Mouse (Mus musculus) CH12.LX (cell line): ENCODE results near the gene Mest. TPM values are rescaled to one million over a fixed set of nuclear protein-coding genes. Genes with fewer than 3 reads are reported as not detected.

Experiments used
- DNase-seq: peaks from one replicate; pipeline ENCODE4 v3.0.0-alpha.2; 2013; ENCODE audit errors: extremely low read depth
- H3K27ac ChIP-seq: 2 replicates; pipeline ENCODE4 v1.5.1; 2012; ENCODE audit warnings: low read depth, mild to moderate bottlenecking, control low read depth, moderate library complexity; ENCODE audit not compliant: insufficient read depth
- H3K27me3 ChIP-seq: replicated peaks from 2 replicates; pipeline ENCODE3; 2012; ENCODE audit warnings: inconsistent platforms
- H3K36me3 ChIP-seq, 2 experiments: replicated peaks in 1 of 2; 2 replicates each; pipeline versions ENCODE3 to v1.6.1; 2012; ENCODE audit warnings: inconsistent platforms in 1 of 2, low read length in 1 of 2, mild to moderate bottlenecking in 1 of 2, mixed read lengths in 1 of 2, moderate library complexity in 1 of 2; ENCODE audit not compliant: control insufficient read depth in 1 of 2, insufficient read depth in 1 of 2
- H3K4me1 ChIP-seq, 2 experiments: 2 replicates each; pipeline ENCODE4 v1.6.1; 2012; ENCODE audit warnings: inconsistent platforms in 1 of 2, moderate library complexity in 1 of 2; ENCODE audit not compliant: insufficient read depth in 2 of 2, control insufficient read depth in 1 of 2
- H3K4me2 ChIP-seq: 2 replicates; pipeline ENCODE4 v1.6.1; 2012; ENCODE audit warnings: low read depth, mild to moderate bottlenecking, control low read depth; ENCODE audit not compliant: poor library complexity, insufficient read depth, severe bottlenecking
- H3K4me3 ChIP-seq, 3 experiments: fragments of 150-350 bp in 1 of 3; sonication (generic) in 1 of 3; replicated peaks in 1 of 3; 2 replicates each; pipeline versions ENCODE3 to v1.5.1; 2011 to 2012; ENCODE audit warnings: low read depth in 2 of 3, low read length in 2 of 3, mild to moderate bottlenecking in 2 of 3, moderate library complexity in 2 of 3, control low read depth in 1 of 3, improper control_type of control experiment in 1 of 3, inconsistent platforms in 1 of 3, mixed read lengths in 1 of 3; ENCODE audit not compliant: poor library complexity in 1 of 3
- H3K79me2 ChIP-seq: replicated peaks from 2 replicates; pipeline ENCODE4 v1.6.1; 2012; ENCODE audit warnings: mild to moderate bottlenecking, moderate library complexity; ENCODE audit not compliant: control insufficient read depth, poor library complexity, insufficient read depth, severe bottlenecking; ENCODE audit errors: extremely low read depth
- H3K9ac ChIP-seq: 2 replicates; pipeline ENCODE4 v1.6.1; 2012; ENCODE audit warnings: low read depth, mild to moderate bottlenecking, control low read depth, moderate library complexity; ENCODE audit not compliant: insufficient read depth
- H3K9me3 ChIP-seq: replicated peaks from 2 replicates; pipeline ENCODE3; 2012; ENCODE audit warnings: low read length, inconsistent platforms, mixed read lengths
- BHLHE40 ChIP-seq: IDR thresholded peaks from 2 replicates; pipeline ENCODE4 v1.6.1; 2011; ENCODE audit warnings: mild to moderate bottlenecking, low read depth, low read length, improper control_type of control experiment
- CTCF ChIP-seq, 2 experiments: IDR thresholded peaks in 1 of 2; conservative IDR thresholded peaks in 1 of 2; 2 replicates each; pipeline ENCODE4 v1.5.1; 2011 to 2012; ENCODE audit warnings: low read depth in 2 of 2, low read length in 2 of 2, improper control_type of control experiment in 1 of 2, inconsistent platforms in 1 of 2, mild to moderate bottlenecking in 1 of 2, moderate library complexity in 1 of 2
- ELF1 ChIP-seq: IDR thresholded peaks from 2 replicates; pipeline ENCODE4 v1.6.1; 2014; ENCODE audit warnings: low read depth, mild to moderate bottlenecking, inconsistent platforms, low read length, improper control_type of control experiment
- ETS1 ChIP-seq: conservative IDR thresholded peaks from 2 replicates; pipeline ENCODE4 v1.6.1; 2012; ENCODE audit warnings: low read depth, mild to moderate bottlenecking, inconsistent platforms, low read length, improper control_type of control experiment, moderate library complexity
- HCFC1 ChIP-seq: IDR thresholded peaks from 2 replicates; pipeline ENCODE4 v1.6.1; 2012; ENCODE audit warnings: low read depth, mild to moderate bottlenecking, inconsistent platforms, low read length, improper control_type of control experiment
- IRF4 ChIP-seq: IDR thresholded peaks from 2 replicates; pipeline ENCODE4 v1.6.1; 2014; ENCODE audit warnings: low read depth, mild to moderate bottlenecking, inconsistent platforms, low read length, improper control_type of control experiment
- JUN ChIP-seq: IDR thresholded peaks from 2 replicates; pipeline ENCODE4 v1.6.1; 2011; ENCODE audit warnings: low read depth, mild to moderate bottlenecking, low read length, improper control_type of control experiment, moderate library complexity; ENCODE audit not compliant: insufficient read depth
- JUND ChIP-seq: conservative IDR thresholded peaks from 2 replicates; pipeline ENCODE4 v1.6.1; 2011; ENCODE audit warnings: low read depth, low read length, improper control_type of control experiment
- MAFK ChIP-seq: IDR thresholded peaks from 2 replicates; pipeline ENCODE4 v1.6.1; 2011; ENCODE audit warnings: low read length, improper control_type of control experiment; ENCODE audit not compliant: insufficient replicate concordance
- MAX ChIP-seq: IDR thresholded peaks from 2 replicates; pipeline ENCODE4 v1.6.1; 2011; ENCODE audit warnings: low read length, improper control_type of control experiment
- MEF2A ChIP-seq: IDR thresholded peaks from 2 replicates; pipeline ENCODE4 v1.6.1; 2014; ENCODE audit warnings: low read depth, mild to moderate bottlenecking, inconsistent platforms, low read length, improper control_type of control experiment, borderline replicate concordance
- MXI1 ChIP-seq: IDR thresholded peaks from 2 replicates; pipeline ENCODE4 v1.6.1; 2011; ENCODE audit warnings: mild to moderate bottlenecking, low read depth, low read length, improper control_type of control experiment
- MYC ChIP-seq: IDR thresholded peaks from 2 replicates; pipeline ENCODE4 v1.6.1; 2011; ENCODE audit warnings: low read depth, mild to moderate bottlenecking, improper control_type of control experiment, low read length
- POLR2AphosphoS2 ChIP-seq: IDR thresholded peaks from 2 replicates; pipeline ENCODE4 v1.6.1; 2011; ENCODE audit warnings: low read depth, low read length, improper control_type of control experiment
- SIN3A ChIP-seq: IDR thresholded peaks from 2 replicates; pipeline ENCODE4 v1.6.1; 2012; ENCODE audit warnings: low read length, improper control_type of control experiment, inconsistent platforms
- SMC3 ChIP-seq: IDR thresholded peaks from 2 replicates; pipeline ENCODE4 v1.6.1; 2011; ENCODE audit warnings: low read depth, low read length, improper control_type of control experiment
- TBP ChIP-seq: conservative IDR thresholded peaks from 2 replicates; pipeline ENCODE4 v1.6.1; 2011; ENCODE audit warnings: low read depth, low read length, improper control_type of control experiment
- UBTF ChIP-seq: IDR thresholded peaks from 2 replicates; pipeline ENCODE4 v1.6.1; 2012; ENCODE audit warnings: low read depth, mild to moderate bottlenecking, inconsistent platforms, low read length, improper control_type of control experiment, moderate library complexity
- ZC3H11A ChIP-seq: IDR thresholded peaks from 2 replicates; pipeline ENCODE4 v1.6.1; 2012; ENCODE audit warnings: low read depth, mild to moderate bottlenecking, inconsistent platforms, low read length, improper control_type of control experiment
- ZKSCAN1 ChIP-seq: IDR thresholded peaks from 2 replicates; pipeline ENCODE4 v1.6.1; 2012; ENCODE audit warnings: low read depth, inconsistent platforms, low read length, improper control_type of control experiment, borderline replicate concordance
- ZMIZ1 ChIP-seq: IDR thresholded peaks from 2 replicates; pipeline ENCODE4 v1.6.1; 2012; ENCODE audit warnings: low read depth, mild to moderate bottlenecking, inconsistent platforms, low read length, improper control_type of control experiment
- dilution Hi-C: fragments of 300-500 bp; cut with MboI; formaldehyde crosslinking; loops from 2 replicates; pipeline ENCODE4 v1.14.3; 2020; ENCODE audit warnings: low sequenced_read_pairs; ENCODE audit not compliant: extremely low pct_unique_long_range_greater_than_20kb, extremely low pct_ligation_motif_present
- in situ Hi-C: fragments of 300-500 bp; cut with MboI; formaldehyde crosslinking; loops from 3 replicates; pipeline ENCODE4 v1.14.3; 2019; ENCODE audit warnings: low sequenced_read_pairs, low pct_ligation_motif_present, low pct_unique_long_range_greater_than_20kb, mixed read lengths
- polyA plus RNA-seq: library from polyadenylated mRNA; unstranded; fragments of >175 nt; gene quantifications from 2 replicates; pipeline ENCODE4 v1.2.1, GENCODE M21; 2012; ENCODE audit warnings: low read depth; ENCODE audit not compliant: insufficient read length
- total RNA-seq, 2 experiments: library from RNA; depleted of rRNA; stranded (reverse); fragments of 300-350 nt in 1 of 2; fragments of >200 nt in 1 of 2; gene quantifications; 2 replicates each; pipeline ENCODE4 v1.2.3; 2012 to 2014

Mest gene
- total and polyA plus RNA-seq, 3 experiments: 0.13 TPM; not detected in 2

DNA sequence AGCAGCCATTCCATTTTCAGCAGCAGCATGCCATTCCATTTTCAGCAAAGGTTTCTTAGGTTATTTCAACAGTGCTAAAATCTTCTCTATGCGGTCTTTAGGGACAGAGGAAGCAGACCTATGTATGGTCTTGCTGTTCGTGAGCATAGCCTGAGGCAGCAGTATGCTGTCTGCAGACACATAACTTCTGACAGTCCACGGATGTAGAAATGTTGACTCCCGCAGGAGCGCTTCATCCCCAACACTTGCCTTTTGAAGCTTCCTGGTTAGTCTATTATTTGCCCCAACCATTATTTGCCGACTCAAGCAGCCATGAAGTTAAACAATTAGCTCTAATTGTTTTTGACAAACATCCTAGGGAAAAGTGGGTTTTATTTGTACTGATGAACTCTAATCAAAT, 14.2 kb upstream of the Mest start:
- no peak overlapping the region for H3K4me2 ChIP-seq
- no peaks in the 10 kb centered on the region for H3K27me3 ChIP-seq
- in situ Hi-C loops (no loop called here), dilution Hi-C loops (no loop called here)
- no peak overlapping the region for H3K27ac ChIP-seq
- no peaks in the 10 kb centered on the region for H3K4me1 ChIP-seq
- H3K36me3 ChIP-seq: no peaks in the 10 kb centered on the region
- DNase-seq: no peak
- no peaks in the 10 kb centered on the region for H3K9me3 ChIP-seq
- TF ChIP-seq ETS1 (no peak), ZMIZ1 (no peak), CTCF (conservative IDR thresholded peaks at IDR 0.05 in 1 of 2, IDR thresholded peaks at IDR 0.05 in 1 of 2; ENCODE audit: low read depth in 2 of 2, low read length in 2 of 2) (no peak), JUND (no peak), TBP (no peak), ZC3H11A (no peak), ZKSCAN1 (no peak), BHLHE40 (no peak), MYC (no peak), MAX (no peak), MXI1 (no peak), MAFK (no peak), MEF2A (no peak), ELF1 (no peak), SIN3A (no peak), IRF4 (no peak), UBTF (no peak)
- H3K79me2 ChIP-seq: no peaks in the 10 kb centered on the region
- H3K4me3 ChIP-seq: no peak overlapping the region
- no peak overlapping the region for H3K9ac ChIP-seq

DNA sequence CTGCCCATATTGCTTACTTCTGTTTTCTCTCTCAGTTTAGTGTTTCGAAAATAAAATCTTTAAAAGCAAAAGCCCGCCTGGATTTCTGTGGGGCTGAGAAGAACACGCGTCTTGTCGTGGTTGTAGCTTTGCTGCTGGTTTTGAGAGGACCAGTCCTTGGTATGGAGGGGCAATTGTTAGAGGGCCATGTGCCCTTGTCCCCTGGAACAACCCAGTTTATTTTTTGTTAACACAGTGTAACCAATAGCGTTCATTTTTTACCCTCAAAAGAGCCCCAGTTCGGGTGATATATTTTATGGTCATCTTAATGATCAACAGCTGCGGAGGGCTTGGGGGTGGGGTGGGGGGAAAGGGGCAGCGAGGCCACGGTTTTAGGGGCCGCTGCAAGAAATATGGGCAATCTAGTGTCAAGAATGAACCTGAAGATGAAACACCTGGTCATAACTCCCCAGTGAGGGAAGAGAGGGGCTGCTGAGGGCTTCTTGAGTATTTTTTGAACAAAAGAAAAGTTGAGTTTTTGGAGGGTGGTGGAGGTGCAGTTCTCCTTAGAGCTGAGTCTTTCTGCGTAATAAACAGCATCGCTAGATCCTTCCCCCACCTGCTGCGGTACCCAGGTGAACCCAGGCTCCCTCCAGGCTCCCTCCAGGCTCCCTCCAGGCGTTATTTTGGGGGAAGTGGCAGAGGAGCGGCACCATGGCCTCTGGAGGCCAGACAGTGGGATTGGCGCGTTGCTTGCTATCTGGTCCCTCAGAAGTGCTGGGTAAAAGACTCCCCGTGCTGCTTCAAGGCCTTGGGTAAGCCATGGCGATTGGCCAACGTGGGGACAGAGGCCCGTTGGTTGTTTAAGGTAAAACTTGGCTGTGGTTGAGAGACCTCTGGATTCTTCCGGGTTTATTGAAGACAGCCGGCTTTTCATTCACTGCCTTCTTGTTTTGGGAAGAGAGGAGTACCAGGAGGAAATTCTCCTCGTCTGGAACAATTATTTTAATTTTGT, 12.7 kb upstream of the Mest start:
- Histone ChIP-seq H3K36me3 (no peaks in the 10 kb centered on the region), H3K27ac (no peak overlapping the region), H3K9ac (no peak overlapping the region), H3K27me3 (no peaks in the 10 kb centered on the region), H3K4me1 (no peaks in the 10 kb centered on the region), H3K4me3 (no peak overlapping the region), H3K9me3 (no peaks in the 10 kb centered on the region), H3K4me2 (no peak overlapping the region), H3K79me2 (no peaks in the 10 kb centered on the region)
- in situ Hi-C loops (no loop called here), dilution Hi-C loops (no loop called here)
- TF ChIP-seq SMC3: no peak
- no peak for TF ChIP-seq POLR2AphosphoS2
- TF ChIP-seq SIN3A: no peak
- TF ChIP-seq MAX: no peak
- TF ChIP-seq ZKSCAN1: no peak
- no peak for TF ChIP-seq MAFK
- TF ChIP-seq JUN: no peak
- no peak for TF ChIP-seq HCFC1
- no peak for TF ChIP-seq ZC3H11A
- DNase-seq: no peak
